Mouse (Mus musculus): ENCODE measurements at regions not wholly inside any gene's neighbourhood (a gene's known extent, or its start where the extent isn't known, plus 50 kb on each side); places are given as distances from the start of the nearest gene placed in this dataset.

- no peak for TF ChIP-seq EP300 (IDR thresholded peaks at IDR 0.05)
- TF ChIP-seq CTCF (IDR thresholded peaks at IDR 0.05), result no peak
Observed at GRCm38 (mm10) chr12:58556741-58557140, 287.7 kb upstream of the Clec14a start.
